Mouse (Mus musculus) embryonic fibroblast, embryonic 13.5 days (primary cell): ENCODE data around the gene 2300009A05Rik.

Source experiments
- CTCF ChIP-seq: IDR thresholded peaks from 2 replicates; pipeline ENCODE4 v1.5.1; 2011; ENCODE audit warnings: mild to moderate bottlenecking, control low read depth, low read length, moderate library complexity, borderline replicate concordance; ENCODE audit not compliant: insufficient read depth
- POLR2A ChIP-seq: IDR thresholded peaks from 2 replicates; pipeline ENCODE4 v1.6.1; 2011; ENCODE audit warnings: low read depth, mild to moderate bottlenecking, control low read depth, low read length, moderate library complexity

GRCm38 (mm10) chr9:63420396-63420795 lies 21.4 kb upstream of the 2300009A05Rik start:
- TF ChIP-seq POLR2A (no peak), CTCF (no peak)
